Mouse (Mus musculus): ENCODE data around the gene Lypd1. TPM values are rescaled to one million over a fixed set of nuclear protein-coding genes. Genes with fewer than 3 reads are reported as not detected.

The Lypd1 gene
- polyA plus RNA-seq, 1 experiment from 2014 or later, result 1.6 TPM

- no peak overlapping the region for H3K27ac ChIP-seq
- TF ChIP-seq CTCF (IDR thresholded peaks at IDR 0.05; ENCODE audit: low read depth), result peak; percentile 39
- DNase-seq (ENCODE audit: low spot score), result peak; percentile 8
- no peak overlapping the region for H3K9ac ChIP-seq (ENCODE audit: low read depth, low read length)
- no peaks in the 10 kb centered on the region for H3K9me3 ChIP-seq (replicated peaks; ENCODE audit: low read length)
- H3K4me3 ChIP-seq (replicated peaks; ENCODE audit: low read depth, low read length), result no peak overlapping the region
- no peaks in the 10 kb centered on the region for H3K4me1 ChIP-seq (replicated peaks; ENCODE audit: insufficient read depth, low read length)
- no peaks in the 10 kb centered on the region for H3K36me3 ChIP-seq (ENCODE audit: insufficient read depth, low read length)
- no peak overlapping the region for H3K4me2 ChIP-seq (ENCODE audit: low read length)
- WGBS, result 54% methylated on average over 2 of the region's 2 CpGs
- ATAC-seq (replicated peaks; ENCODE audit: low FRiP score, low read depth), result no peak
- no peaks in the 10 kb centered on the region for H3K27me3 ChIP-seq (ENCODE audit: insufficient read depth, low read length)
Measured at GRCm38 (mm10) chr1:125923062-125923461, 10.2 kb upstream of the Lypd1 start.

GRCm38 (mm10) chr1:125920696-125921095 lies 7.8 kb upstream of the Lypd1 start:
- no peak for DNase-seq (ENCODE audit: low spot score)
- H3K9me3 ChIP-seq (replicated peaks; ENCODE audit: low read length), result no peaks in the 10 kb centered on the region
- no peaks in the 10 kb centered on the region for H3K27me3 ChIP-seq (ENCODE audit: insufficient read depth, low read length)
- H3K4me1 ChIP-seq (replicated peaks; ENCODE audit: insufficient read depth, low read length), result no peaks in the 10 kb centered on the region
- H3K27ac ChIP-seq, result no peak overlapping the region
- no peak for ATAC-seq (replicated peaks; ENCODE audit: low FRiP score, low read depth)
- no peak overlapping the region for H3K4me3 ChIP-seq (replicated peaks; ENCODE audit: low read depth, low read length)
- no peak for TF ChIP-seq CTCF (IDR thresholded peaks at IDR 0.05; ENCODE audit: low read depth)
- no peak overlapping the region for H3K9ac ChIP-seq (ENCODE audit: low read depth, low read length)
- no peak overlapping the region for H3K4me2 ChIP-seq (ENCODE audit: low read length)
- no peaks in the 10 kb centered on the region for H3K36me3 ChIP-seq (ENCODE audit: insufficient read depth, low read length)
- WGBS, result 94% methylated on average over 3 of the region's 3 CpGs

GRCm38 (mm10) chr1:125911901-125912445 lies 928 bp downstream of the Lypd1 start:
- Histone ChIP-seq H3K9me3 (replicated peaks; ENCODE audit: low read length) (no peaks in the 10 kb centered on the region), H3K36me3 (ENCODE audit: insufficient read depth, low read length) (no peaks in the 10 kb centered on the region), H3K4me3 (replicated peaks; ENCODE audit: low read depth, low read length) (peak overlapping the region; percentile 43), H3K4me1 (replicated peaks; ENCODE audit: insufficient read depth, low read length) (peaks cover 6% of the 10 kb centered on the region; the same call in 1 of the 2 replicates), H3K27ac (no peak overlapping the region), H3K27me3 (ENCODE audit: insufficient read depth, low read length) (peaks cover 33% of the 10 kb centered on the region), H3K4me2 (ENCODE audit: low read length) (peak overlapping the region; percentile 92), H3K9ac (ENCODE audit: low read depth, low read length) (0 out of 2 replicates have a peak overlapping the region, but pooled peaks have one; percentile 8)
- WGBS, result under 1% methylated on average over 43 of the region's 43 CpGs
- ATAC-seq (replicated peaks; ENCODE audit: low FRiP score, low read depth) (peak; percentile 53; the same call in 1 of the 2 replicates), DNase-seq (ENCODE audit: low spot score) (peak; percentile 24)
- no peak for TF ChIP-seq CTCF (IDR thresholded peaks at IDR 0.05; ENCODE audit: low read depth)

- WGBS, result under 1% methylated on average over 35 of the region's 35 CpGs
- Histone ChIP-seq H3K4me2 (ENCODE audit: low read length) (peak overlapping the region; percentile 92), H3K27ac (no peak overlapping the region), H3K36me3 (ENCODE audit: insufficient read depth, low read length) (no peaks in the 10 kb centered on the region), H3K9ac (ENCODE audit: low read depth, low read length) (0 out of 2 replicates have a peak overlapping the region, but pooled peaks have one; percentile 18), H3K4me1 (replicated peaks; ENCODE audit: insufficient read depth, low read length) (peaks cover 6% of the 10 kb centered on the region; the same call in 1 of the 2 replicates), H3K9me3 (replicated peaks; ENCODE audit: low read length) (no peaks in the 10 kb centered on the region), H3K4me3 (replicated peaks; ENCODE audit: low read depth, low read length) (peak overlapping the region; percentile 43), H3K27me3 (ENCODE audit: insufficient read depth, low read length) (peaks cover 33% of the 10 kb centered on the region)
- ATAC-seq (replicated peaks; ENCODE audit: low FRiP score, low read depth) (0 out of 2 replicates have a peak, but pooled peaks have one; percentile 37), DNase-seq (ENCODE audit: low spot score) (peak; percentile 12)
- TF ChIP-seq CTCF (IDR thresholded peaks at IDR 0.05; ENCODE audit: low read depth), result no peak
Measured at GRCm38 (mm10) chr1:125911337-125911900, 1.5 kb downstream of the Lypd1 start.

- peak overlapping the region; percentile 92 for H3K4me2 ChIP-seq (ENCODE audit: low read length)
- H3K36me3 ChIP-seq (ENCODE audit: insufficient read depth, low read length), result no peaks in the 10 kb centered on the region
- no peak for ATAC-seq (replicated peaks; ENCODE audit: low FRiP score, low read depth)
- WGBS, result 3% methylated on average over 9 of the region's 9 CpGs
- no peak for DNase-seq (ENCODE audit: low spot score)
- H3K9me3 ChIP-seq (replicated peaks; ENCODE audit: low read length), result no peaks in the 10 kb centered on the region
- peak overlapping the region; percentile 43 for H3K4me3 ChIP-seq (replicated peaks; ENCODE audit: low read depth, low read length)
- H3K27ac ChIP-seq, result no peak overlapping the region
- peaks cover 6% of the 10 kb centered on the region; the same call in 1 of the 2 replicates for H3K4me1 ChIP-seq (replicated peaks; ENCODE audit: insufficient read depth, low read length)
- H3K27me3 ChIP-seq (ENCODE audit: insufficient read depth, low read length), result peaks cover 33% of the 10 kb centered on the region
- H3K9ac ChIP-seq (ENCODE audit: low read depth, low read length), result no peak overlapping the region
- no peak for TF ChIP-seq CTCF (IDR thresholded peaks at IDR 0.05; ENCODE audit: low read depth)
Measured at GRCm38 (mm10) chr1:125910871-125911265, 2.0 kb downstream of the Lypd1 start.

- H3K27ac ChIP-seq, result no peak overlapping the region
- 4% methylated on average over 14 of the region's 14 CpGs for WGBS
- no peaks in the 10 kb centered on the region for H3K9me3 ChIP-seq (replicated peaks; ENCODE audit: low read length)
- peaks cover 33% of the 10 kb centered on the region for H3K27me3 ChIP-seq (ENCODE audit: insufficient read depth, low read length)
- peak overlapping the region; percentile 92; the same call in 1 of the 2 replicates for H3K4me2 ChIP-seq (ENCODE audit: low read length)
- ATAC-seq (replicated peaks; ENCODE audit: low FRiP score, low read depth) (peak; percentile 20; the same call in 1 of the 2 replicates), DNase-seq (ENCODE audit: low spot score) (peak; percentile 64)
- peak; percentile 61 for TF ChIP-seq CTCF (IDR thresholded peaks at IDR 0.05; ENCODE audit: low read depth)
- no peak overlapping the region for H3K9ac ChIP-seq (ENCODE audit: low read depth, low read length)
- H3K36me3 ChIP-seq (ENCODE audit: insufficient read depth, low read length), result no peaks in the 10 kb centered on the region
- H3K4me1 ChIP-seq (replicated peaks; ENCODE audit: insufficient read depth, low read length), result peaks cover 6% of the 10 kb centered on the region; the same call in 1 of the 2 replicates
- H3K4me3 ChIP-seq (replicated peaks; ENCODE audit: low read depth, low read length), result peak overlapping the region; percentile 43
Measured at GRCm38 (mm10) chr1:125910211-125910870, 2.6 kb downstream of the Lypd1 start.

All from kidney, postnatal 0 days (tissue).